Mouse (Mus musculus) inflammation-experienced regulatory T-cells, adult 16 weeks (primary cell): ENCODE results near the gene Anapc5. TPM values are rescaled to one million over a fixed set of nuclear protein-coding genes. Genes with fewer than 3 reads are reported as not detected.

Experiments used
- polyA plus RNA-seq: library from polyadenylated mRNA; unstranded; fragments of 100-300 nt; shearing (Covaris generic); gene quantifications from one replicate; pipeline ENCODE4 v1.2.1, GENCODE M21; 2017

Anapc5 gene
- polyA plus RNA-seq, result 302 TPM

GRCm38 (mm10) chr5:122820777-122821523 lies at the start of gene Anapc5:
Gene Anapc5, minus strand, starts transcription at chr5:122821339.

GRCm38 (mm10) chr5:122849521-122850318 lies 28.6 kb upstream of the Anapc5 start, which contains the start of gene Rnf34:
Gene Rnf34, plus strand, starts transcription at chr5:122850048.

DNA sequence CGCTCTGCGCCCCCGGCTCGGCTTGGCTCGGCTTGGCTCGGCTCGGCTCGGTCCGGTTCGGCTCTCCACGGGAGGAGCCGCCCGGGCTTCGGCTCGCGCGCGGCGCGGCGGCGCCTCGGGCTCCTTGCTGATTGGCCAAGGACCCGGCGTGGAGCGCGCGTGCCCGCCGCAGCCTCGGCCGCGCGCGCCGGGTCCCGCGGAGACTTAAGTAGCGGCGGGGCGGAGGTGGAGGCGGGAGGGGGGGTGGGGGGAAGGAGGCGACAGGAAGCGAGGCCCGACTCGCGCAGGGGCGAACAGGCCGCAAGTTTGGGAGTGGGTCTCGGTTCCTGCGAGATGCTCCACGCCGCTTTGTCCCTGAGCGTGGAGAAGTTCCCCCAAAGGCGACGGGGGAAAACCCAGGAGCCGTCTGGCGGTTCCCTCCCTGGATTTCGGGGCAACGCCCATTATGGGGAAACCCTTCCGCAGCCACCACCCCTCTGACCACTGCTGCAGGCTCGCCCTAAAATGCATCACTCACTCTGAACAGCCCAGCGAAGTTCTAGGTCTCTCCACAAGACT lies 41.8 kb downstream of the Anapc5 start, which contains the start of gene Camkk2:
TSS of gene Camkk2 (minus strand) at position 133 of the 558 bp plus-strand sequence.

Other genes with a start within 250 kb of the Anapc5 start
- 8.0 TPM for gene Ift81, start 206.8 kb downstream of the Anapc5 start, polyA plus RNA-seq
- 206 TPM for gene P2rx7, start 177.4 kb downstream of the Anapc5 start, polyA plus RNA-seq
- gene P2rx4, start 113.8 kb downstream of the Anapc5 start, polyA plus RNA-seq, result 62.1 TPM
- gene Camkk2, start 41.9 kb downstream of the Anapc5 start, polyA plus RNA-seq, result 12.3 TPM
- 39.5 TPM for gene Rnf34, start 28.7 kb upstream of the Anapc5 start, polyA plus RNA-seq
- gene Kdm2b, start 168.5 kb upstream of the Anapc5 start, polyA plus RNA-seq, result 45.3 TPM
- 16.2 TPM for gene Orai1, start 193.7 kb upstream of the Anapc5 start, polyA plus RNA-seq
- 1.6 TPM for gene Morn3, start 225.7 kb upstream of the Anapc5 start, polyA plus RNA-seq
- 6.0 TPM for gene Tmem120b, start 247.1 kb upstream of the Anapc5 start, polyA plus RNA-seq